Mouse (Mus musculus): ENCODE measurements around the gene Nr2c2.

The Nr2c2 gene

GRCm38 (mm10) chr6:92199414-92199813 lies 108.2 kb downstream of the Nr2c2 start:
- ChIA-PET CTCF (no interaction called here), POLR2A (interaction anchor here in 2 of 4 experiments (0.6 to 1.6 kb wide), 3 partner anchors 9 to 15 kb away, joined by 3 to 6 read pairs (median 3); no protein-coding TSS in a partner anchor)

GRCm38 (mm10) chr6:92214055-92214772 lies 123.0 kb downstream of the Nr2c2 start:
- CTCF ChIA-PET = no interaction called here
- POLR2A ChIA-PET = interaction anchor here in 2 of 4 experiments (0.6 to 1.4 kb wide), 3 partner anchors 14 to 33 kb away, joined by 3 to 4 read pairs (median 3); no protein-coding TSS in a partner anchor

- CTCF ChIA-PET = no interaction called here
- POLR2A ChIA-PET = no interaction called here
Observed at GRCm38 (mm10) chr6:92214773-92215449, 123.7 kb downstream of the Nr2c2 start, which contains the start of gene Rbsn. Gene Rbsn, minus strand, starts transcription at chr6:92214925.

- CTCF ChIA-PET = interaction anchor here (0.5 to 7.1 kb wide), 50 partner anchors 8 to 540 kb away, joined by 3 to 97 read pairs (median 4); no protein-coding TSS in a partner anchor
- POLR2A ChIA-PET = interaction anchor here (0.5 to 2.5 kb wide), 9 partner anchors 21 to 524 kb away, joined by 3 to 12 read pairs (median 5); no protein-coding TSS in a partner anchor
Observed at GRCm38 (mm10) chr6:92219445-92219844, 128.3 kb downstream of the Nr2c2 start.

DNA sequence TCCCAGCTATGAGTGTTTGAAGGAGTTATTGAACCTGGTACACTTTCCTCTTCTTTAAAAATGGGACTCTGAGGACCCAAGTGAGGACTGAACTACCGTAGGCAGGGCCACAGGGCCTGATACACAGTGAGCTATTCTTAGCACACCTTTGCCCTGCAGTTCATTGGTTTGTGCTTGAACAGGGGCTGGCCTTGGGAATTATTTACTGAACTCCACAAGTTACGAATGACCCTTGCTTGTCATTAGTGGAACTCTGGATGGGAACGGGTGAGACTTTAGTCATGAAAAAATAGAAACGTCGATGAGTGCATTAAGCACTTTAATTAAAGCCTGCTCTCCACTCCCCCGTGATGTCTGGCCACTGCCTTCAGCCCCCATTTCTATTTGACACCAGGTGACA lies 130.4 kb downstream of the Nr2c2 start:
- ChIA-PET CTCF (interaction anchor here in 3 of 4 experiments (0.5 to 7.1 kb wide), 6 partner anchors 9 to 338 kb away, joined by 3 to 97 read pairs (median 5); no protein-coding TSS in a partner anchor), POLR2A (interaction anchor here in 2 of 4 experiments (0.6 to 1.8 kb wide), 5 partner anchors 18 to 52 kb away, joined by 3 to 7 read pairs (median 3); no protein-coding TSS in a partner anchor)

DNA sequence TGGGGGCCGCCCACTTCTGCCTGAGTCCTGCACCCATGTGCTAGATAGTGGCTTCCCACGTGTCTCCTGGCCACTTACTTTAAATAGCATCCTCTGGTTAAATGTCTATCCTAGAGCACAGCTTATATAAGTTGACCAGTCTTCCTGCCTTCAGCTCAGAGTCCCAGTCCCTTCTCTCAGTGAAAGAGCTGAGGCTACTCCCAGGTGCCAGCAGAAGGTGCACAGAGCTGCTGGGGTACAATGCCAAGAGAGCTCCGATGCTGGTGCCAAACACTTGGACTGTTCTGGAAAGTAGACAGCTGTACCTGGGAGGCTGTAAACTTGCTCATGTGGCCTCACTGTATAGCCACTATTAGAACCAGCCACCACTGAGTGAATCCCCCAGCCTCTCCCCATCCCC lies 130.8 kb downstream of the Nr2c2 start:
- POLR2A ChIA-PET = interaction anchor here in 2 of 4 experiments (0.7 to 1.3 kb wide), 5 partner anchors 18 to 183 kb away, joined by 3 to 9 read pairs (median 5); no protein-coding TSS in a partner anchor
- CTCF ChIA-PET = interaction anchor here (0.6 to 7.1 kb wide), 6 partner anchors 43 to 337 kb away, joined by 3 to 87 read pairs (median 4); no protein-coding TSS in a partner anchor

All from embryonic stem cell, embryonic (primary cell).